Mouse (Mus musculus) activated CD4-positive, CD25-positive, alpha-beta regulatory T cell (primary cell): ENCODE data around the gene Nim1k. TPM values are rescaled to one million over a fixed set of nuclear protein-coding genes. Genes with fewer than 3 reads are reported as not detected.

Experiments
- polyA plus RNA-seq, 2 experiments: library from polyadenylated mRNA; unstranded; fragments of 100-300 nt; shearing (Covaris generic); gene quantifications; one replicate each; pipeline ENCODE4 v1.2.1; 2017

Nim1k gene
- under 1 TPM; 0.27 to 0.75 TPM for polyA plus RNA-seq

DNA sequence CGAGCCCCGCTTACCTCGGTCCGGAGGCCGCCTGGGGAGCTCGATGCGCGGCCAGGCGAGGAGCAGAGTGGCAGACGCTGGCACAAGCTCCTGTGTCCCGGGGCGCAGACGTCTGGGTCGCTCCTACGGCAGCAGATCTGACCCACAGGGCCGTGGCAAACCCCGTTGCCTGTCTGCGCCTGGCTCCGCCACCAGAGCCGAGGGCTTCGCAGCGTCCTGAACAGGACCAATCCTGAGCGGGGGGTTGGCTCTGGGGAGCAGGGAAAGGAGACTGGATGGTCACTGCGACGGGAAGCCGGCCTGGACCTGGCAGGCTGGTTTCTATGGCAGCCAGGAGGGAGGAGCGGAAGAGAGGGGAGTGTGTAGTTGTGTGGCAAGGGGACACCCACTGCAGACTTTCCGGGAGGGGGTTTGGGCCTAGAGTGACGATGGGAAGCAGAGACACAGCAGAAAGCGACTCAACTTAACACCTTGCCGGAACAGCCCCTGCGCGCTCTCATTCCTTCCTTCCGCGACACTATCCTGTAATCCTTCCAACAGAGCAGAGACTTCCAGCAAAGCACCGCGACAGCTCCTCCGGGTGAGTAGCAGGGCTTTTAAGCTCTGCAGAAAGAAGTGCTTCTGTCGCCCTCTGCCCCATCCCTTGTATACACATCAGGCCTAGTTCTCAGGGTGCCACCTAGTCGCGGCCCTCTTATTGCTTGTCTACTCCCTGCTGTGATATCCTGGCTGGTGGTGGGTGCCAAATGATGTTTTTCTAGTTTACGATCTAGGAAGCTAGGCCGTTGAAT is at the start of gene Nim1k:
Gene Nim1k, minus strand, starts transcription at position 202 of the 791 bp plus-strand sequence.

GRCm38 (mm10) chr13:119790761-119791579 is 35.3 kb upstream of the Nim1k start, which contains the start of gene Zfp131:
Zfp131 (minus strand) TSS chr13:119790889.

GRCm38 (mm10) chr13:119690039-119690728 is 65.5 kb downstream of the Nim1k start, which contains the start of gene Hmgcs1:
Hmgcs1 (plus strand) TSS chr13:119690379.

Other genes starting within 250 kb of the Nim1k start
- under 1 TPM; 0.08 to 0.12 TPM for gene Ccl28, start 132.1 kb downstream of the Nim1k start, polyA plus RNA-seq
- 10 to 100 TPM; 17.9 to 34.1 TPM for gene Hmgcs1, start 65.5 kb downstream of the Nim1k start, polyA plus RNA-seq
- gene Zfp131, start 35.0 kb upstream of the Nim1k start, polyA plus RNA-seq, result 10 to 100 TPM; 30.1 to 33.2 TPM
- gene AF067063, start 74.3 kb upstream of the Nim1k start, polyA plus RNA-seq, result not detected
- gene D13Ertd608e, start 80.1 kb upstream of the Nim1k start, polyA plus RNA-seq, result not detected
- under 1 TPM in 1 of 2 experiments, not detected in 1; 0.29 TPM for gene Tcstv1, start 138.9 kb upstream of the Nim1k start, polyA plus RNA-seq
- gene Gm21761, start 173.4 kb upstream of the Nim1k start, polyA plus RNA-seq, result not detected
- under 1 TPM in 1 of 2 experiments, not detected in 1; 0.20 TPM for gene B020031M17Rik, start 194.9 kb upstream of the Nim1k start, polyA plus RNA-seq